Mouse (Mus musculus): Measurements from ENCODE around the gene Kif1c. TPM values are rescaled to one million over a fixed set of nuclear protein-coding genes. Genes with fewer than 3 reads are reported as not detected.
A peak's percentile ranks its signal among the peaks of the same experiment; 100 is the strongest.

The Kif1c gene
- polyA plus RNA-seq, 1 experiment from 2014 or later: 4.2 TPM

DNA sequence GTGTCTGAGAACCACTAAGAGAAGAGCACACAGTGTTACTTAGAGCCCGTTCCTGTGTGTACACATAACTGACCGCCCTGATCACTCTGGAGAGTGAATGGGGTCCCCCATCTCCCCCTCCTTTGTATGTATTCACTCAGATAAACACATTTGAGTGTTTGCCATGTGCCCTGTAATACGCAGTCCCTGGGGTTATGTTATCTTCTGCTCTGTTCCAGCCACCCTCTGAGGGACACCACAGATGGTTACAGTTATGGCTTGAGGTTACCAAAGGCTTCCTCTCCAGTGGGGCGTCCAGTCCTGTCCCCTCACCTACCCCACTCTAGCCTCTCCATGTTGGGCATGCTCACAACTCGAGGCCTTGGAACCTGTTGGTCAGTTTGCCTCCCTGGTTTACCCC lies 27.0 kb downstream of the Kif1c start:
- no peak overlapping the region for H3K4me2 ChIP-seq
- H3K27ac ChIP-seq: no peak overlapping the region
- no peak overlapping the region for H3K9ac ChIP-seq
- peaks cover 67% of the 10 kb centered on the region for H3K36me3 ChIP-seq
- ATAC-seq (ENCODE audit: insufficient number of reproducible peaks, insufficient read depth, low FRiP score, low TSS enrichment, low read depth): no peak
- no peaks in the 10 kb centered on the region for H3K27me3 ChIP-seq
- H3K4me3 ChIP-seq: no peak overlapping the region
- no peaks in the 10 kb centered on the region for H3K4me1 ChIP-seq
- H3K9me3 ChIP-seq: no peaks in the 10 kb centered on the region
- 87% methylated on average over 5 of the region's 5 CpGs for WGBS

DNA sequence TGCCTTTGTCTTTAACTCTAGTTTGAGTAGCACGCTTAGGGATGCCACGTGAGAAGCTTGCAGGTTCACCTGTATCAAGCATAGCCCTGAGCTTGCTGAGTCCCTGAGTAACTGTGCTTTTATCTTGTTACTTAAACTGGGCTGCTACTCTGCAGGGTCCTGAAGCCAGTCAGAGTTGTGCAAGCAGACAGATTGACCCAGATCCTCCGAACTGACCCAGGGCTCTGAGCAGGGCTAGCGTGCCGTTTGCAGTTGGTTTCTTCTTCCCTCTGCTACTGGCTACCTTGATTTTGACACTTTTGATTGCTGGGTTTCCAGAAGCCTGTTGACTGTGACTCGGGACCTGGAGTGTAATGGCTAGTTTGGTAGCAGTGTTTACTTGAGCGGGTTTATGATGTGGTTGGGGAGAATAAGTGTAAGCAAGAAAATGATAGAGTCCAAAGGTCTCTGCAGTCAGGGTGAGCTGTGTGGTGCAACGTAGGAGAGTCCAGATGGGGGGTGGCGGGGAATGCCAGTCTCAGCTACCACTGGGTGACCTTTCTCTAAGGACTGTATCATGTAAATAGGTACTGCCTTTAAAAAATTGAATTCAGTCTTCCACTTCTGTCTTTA lies 30.2 kb downstream of the Kif1c start:
- no peak overlapping the region for H3K4me2 ChIP-seq
- H3K36me3 ChIP-seq: peaks cover 42% of the 10 kb centered on the region
- no peak overlapping the region for H3K4me3 ChIP-seq
- no peaks in the 10 kb centered on the region for H3K27me3 ChIP-seq
- H3K9me3 ChIP-seq: no peaks in the 10 kb centered on the region
- no peak overlapping the region for H3K9ac ChIP-seq
- no peak for ATAC-seq (ENCODE audit: insufficient number of reproducible peaks, insufficient read depth, low FRiP score, low TSS enrichment, low read depth)
- peaks cover 6% of the 10 kb centered on the region; the same call in 1 of the 2 replicates for H3K4me1 ChIP-seq
- 81% methylated on average over 9 of the region's 9 CpGs for WGBS
- no peak overlapping the region for H3K27ac ChIP-seq

DNA sequence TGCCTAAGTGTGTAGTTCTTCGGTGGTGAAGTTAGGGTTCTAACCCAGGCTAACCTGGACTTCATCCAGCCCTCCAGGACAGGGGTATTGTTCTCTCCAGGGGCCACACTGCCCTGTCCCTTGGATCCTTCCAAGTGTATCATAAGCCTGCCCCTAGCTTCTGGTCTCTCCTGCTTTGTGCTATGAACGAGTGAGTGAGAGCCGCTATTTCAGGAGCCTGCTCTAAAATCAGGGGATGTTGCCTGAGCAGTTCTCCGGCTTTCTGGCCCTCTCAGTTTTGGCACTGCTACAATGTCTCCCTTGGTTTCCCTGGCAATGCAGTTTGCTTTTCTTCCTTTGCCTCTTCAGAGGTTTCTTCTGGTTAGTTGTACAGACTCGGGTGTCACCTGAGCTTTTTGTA lies 30.8 kb downstream of the Kif1c start:
- no peak overlapping the region for H3K9ac ChIP-seq
- WGBS: 74% methylated on average over 5 of the region's 5 CpGs
- H3K27me3 ChIP-seq: no peaks in the 10 kb centered on the region
- H3K9me3 ChIP-seq: no peaks in the 10 kb centered on the region
- no peak for ATAC-seq (ENCODE audit: insufficient number of reproducible peaks, insufficient read depth, low FRiP score, low TSS enrichment, low read depth)
- H3K27ac ChIP-seq: no peak overlapping the region
- H3K36me3 ChIP-seq: peaks cover 35% of the 10 kb centered on the region
- peaks cover 6% of the 10 kb centered on the region; the same call in 1 of the 2 replicates for H3K4me1 ChIP-seq
- H3K4me2 ChIP-seq: no peak overlapping the region
- no peak overlapping the region for H3K4me3 ChIP-seq

DNA sequence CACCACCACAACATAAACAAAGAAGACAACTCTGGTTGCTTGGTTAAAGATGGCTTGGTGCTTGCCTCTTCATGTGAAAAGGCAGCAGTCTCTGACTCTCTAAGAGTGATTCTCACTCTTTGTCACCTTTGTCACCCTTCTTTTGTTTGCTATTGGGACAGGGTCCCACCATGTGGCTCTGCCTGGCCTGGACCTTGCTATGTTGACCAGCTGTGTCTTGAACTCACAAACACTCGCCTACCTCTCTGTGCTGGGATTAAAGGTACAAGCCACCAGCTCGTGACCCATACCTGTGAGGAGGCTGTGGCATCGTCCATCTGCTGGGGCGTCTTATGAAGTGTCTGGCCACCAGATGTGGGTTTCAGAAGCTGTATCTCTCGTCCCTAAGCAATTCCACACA lies 32.9 kb downstream of the Kif1c start:
- ATAC-seq (ENCODE audit: insufficient number of reproducible peaks, insufficient read depth, low FRiP score, low TSS enrichment, low read depth): no peak
- no peak overlapping the region for H3K4me3 ChIP-seq
- H3K27ac ChIP-seq: no peak overlapping the region
- no peaks in the 10 kb centered on the region for H3K9me3 ChIP-seq
- H3K9ac ChIP-seq: no peak overlapping the region
- H3K4me2 ChIP-seq: no peak overlapping the region
- WGBS: 50% methylated on average over 5 of the region's 5 CpGs
- H3K27me3 ChIP-seq: no peaks in the 10 kb centered on the region
- H3K4me1 ChIP-seq: peaks cover 6% of the 10 kb centered on the region; the same call in 1 of the 2 replicates
- peaks cover 14% of the 10 kb centered on the region for H3K36me3 ChIP-seq

DNA sequence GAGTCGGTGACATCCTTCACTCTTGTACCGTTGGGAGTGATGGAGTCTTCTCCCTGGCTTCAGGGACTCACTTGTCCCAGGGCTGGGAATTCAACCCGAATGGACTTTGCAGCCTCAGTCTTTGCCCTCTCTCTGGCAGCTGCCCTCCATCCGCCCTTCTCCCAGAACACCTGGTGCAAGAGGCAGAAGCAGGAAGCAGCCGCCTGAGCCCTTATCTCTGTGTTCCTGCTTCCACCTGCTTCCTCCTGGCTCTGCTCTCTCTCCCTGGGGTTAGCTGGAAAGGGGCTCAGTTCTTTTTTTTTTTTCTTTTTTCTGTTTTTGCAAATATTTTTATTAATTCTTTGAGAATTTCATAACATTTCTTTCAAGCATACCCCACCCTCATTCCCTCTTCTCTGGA lies 37.4 kb downstream of the Kif1c start:
- Histone ChIP-seq H3K4me2 (no peak overlapping the region), H3K9ac (no peak overlapping the region), H3K27ac (no peak overlapping the region), H3K36me3 (no peaks in the 10 kb centered on the region), H3K27me3 (no peaks in the 10 kb centered on the region), H3K4me1 (peaks cover 6% of the 10 kb centered on the region; the same call in 1 of the 2 replicates), H3K9me3 (no peaks in the 10 kb centered on the region), H3K4me3 (no peak overlapping the region)
- no peak for ATAC-seq (ENCODE audit: insufficient number of reproducible peaks, insufficient read depth, low FRiP score, low TSS enrichment, low read depth)
- WGBS: 64% methylated on average over 5 of the region's 5 CpGs

DNA sequence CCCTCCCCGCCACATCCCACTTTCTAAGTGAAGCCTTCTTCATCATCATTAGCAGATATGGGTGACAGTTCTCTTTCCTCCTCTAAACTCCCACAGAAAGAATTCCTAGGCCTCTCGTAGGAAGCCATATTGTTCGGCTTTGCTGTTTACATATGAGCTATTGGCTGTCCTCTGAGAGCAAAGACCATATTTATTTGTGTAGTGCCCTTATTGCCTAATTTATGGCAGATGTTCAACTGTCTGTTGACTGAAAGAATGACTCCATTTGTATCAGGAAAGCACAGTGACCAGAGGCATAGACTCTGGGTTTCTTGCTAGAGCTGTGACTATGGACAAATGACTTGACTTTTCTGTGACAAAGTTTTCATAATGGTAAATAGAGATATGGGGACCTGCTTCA lies 41.3 kb downstream of the Kif1c start:
- ATAC-seq (ENCODE audit: insufficient number of reproducible peaks, insufficient read depth, low FRiP score, low TSS enrichment, low read depth): no peak
- Histone ChIP-seq H3K9me3 (no peaks in the 10 kb centered on the region), H3K4me2 (no peak overlapping the region), H3K27me3 (no peaks in the 10 kb centered on the region), H3K9ac (no peak overlapping the region), H3K4me3 (no peak overlapping the region), H3K4me1 (no peaks in the 10 kb centered on the region), H3K27ac (no peak overlapping the region), H3K36me3 (no peaks in the 10 kb centered on the region)
- WGBS: 94% methylated on average over 3 of the region's 3 CpGs

DNA sequence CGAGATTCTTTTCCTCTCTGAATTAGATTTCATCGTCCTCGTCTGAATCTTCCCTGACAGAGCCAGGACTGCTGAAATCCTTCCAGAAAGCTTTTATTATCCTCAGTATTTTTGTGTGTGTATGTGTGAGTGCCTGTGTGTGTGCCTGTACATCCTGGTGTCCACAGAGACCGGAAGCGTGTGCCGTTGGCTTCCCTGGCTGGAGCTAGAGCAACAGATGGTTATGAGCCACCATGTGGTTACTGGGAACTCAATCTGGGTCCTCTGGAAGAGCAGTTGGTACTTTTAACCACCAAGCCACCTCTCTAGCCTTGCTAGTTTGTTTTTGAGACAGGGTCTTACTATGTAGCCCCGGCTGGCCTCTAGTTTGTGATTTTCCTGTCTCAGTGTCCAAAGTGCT lies 41.8 kb downstream of the Kif1c start:
- H3K36me3 ChIP-seq: no peaks in the 10 kb centered on the region
- ATAC-seq (ENCODE audit: insufficient number of reproducible peaks, insufficient read depth, low FRiP score, low TSS enrichment, low read depth): no peak
- no peak overlapping the region for H3K4me2 ChIP-seq
- H3K27me3 ChIP-seq: no peaks in the 10 kb centered on the region
- no peaks in the 10 kb centered on the region for H3K9me3 ChIP-seq
- 79% methylated on average over 7 of the region's 7 CpGs for WGBS
- H3K9ac ChIP-seq: no peak overlapping the region
- H3K27ac ChIP-seq: no peak overlapping the region
- H3K4me1 ChIP-seq: no peaks in the 10 kb centered on the region
- H3K4me3 ChIP-seq: no peak overlapping the region

DNA sequence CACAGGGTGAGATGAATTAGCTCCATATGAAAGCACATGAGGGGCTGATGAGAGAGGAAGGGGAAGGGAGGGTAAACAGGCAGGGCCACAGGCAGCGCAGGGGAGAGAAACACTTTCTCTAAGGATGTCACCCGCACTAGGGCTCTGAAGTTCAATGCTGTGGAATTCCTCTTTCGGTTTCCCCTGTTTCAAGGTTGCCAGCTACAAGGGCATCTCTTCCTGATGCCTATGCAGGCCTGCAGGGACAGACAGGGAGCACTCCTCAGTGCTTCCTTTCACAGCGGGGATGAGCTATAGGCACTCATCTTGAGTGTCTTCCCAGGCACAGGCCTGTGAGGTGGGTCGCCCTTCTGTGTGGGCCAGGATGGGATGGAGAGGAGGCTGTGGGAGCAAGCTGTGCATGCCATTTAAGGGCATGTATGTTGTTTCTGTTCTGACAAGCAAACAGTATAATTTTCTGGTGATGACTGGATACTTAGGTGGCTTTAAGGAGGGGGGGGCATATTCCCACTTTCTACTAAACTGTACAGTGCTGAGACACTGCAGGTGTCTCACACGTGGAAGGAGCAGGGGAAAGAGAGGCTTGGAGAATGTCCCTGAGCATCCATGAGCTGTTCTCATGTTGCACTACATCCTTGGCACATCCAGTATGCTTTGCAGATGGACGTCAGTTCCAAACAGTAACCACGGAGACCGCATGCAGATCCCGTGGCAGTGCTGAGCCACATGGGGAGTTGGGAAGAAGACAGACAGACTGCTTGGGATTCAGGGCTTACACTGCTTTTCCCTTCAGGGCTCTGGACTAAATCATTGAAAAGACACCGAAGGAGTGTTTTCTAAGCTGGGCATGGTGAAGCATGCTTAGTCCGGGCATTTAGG lies 42.5 kb downstream of the Kif1c start:
- ATAC-seq (ENCODE audit: insufficient number of reproducible peaks, insufficient read depth, low FRiP score, low TSS enrichment, low read depth): no peak
- Histone ChIP-seq H3K9me3 (no peaks in the 10 kb centered on the region), H3K36me3 (no peaks in the 10 kb centered on the region), H3K9ac (peak overlapping the region; percentile 55), H3K4me3 (no peak overlapping the region), H3K27ac (no peak overlapping the region), H3K4me1 (no peaks in the 10 kb centered on the region), H3K4me2 (no peak overlapping the region), H3K27me3 (no peaks in the 10 kb centered on the region)
- 74% methylated on average over 12 of the region's 12 CpGs for WGBS

DNA sequence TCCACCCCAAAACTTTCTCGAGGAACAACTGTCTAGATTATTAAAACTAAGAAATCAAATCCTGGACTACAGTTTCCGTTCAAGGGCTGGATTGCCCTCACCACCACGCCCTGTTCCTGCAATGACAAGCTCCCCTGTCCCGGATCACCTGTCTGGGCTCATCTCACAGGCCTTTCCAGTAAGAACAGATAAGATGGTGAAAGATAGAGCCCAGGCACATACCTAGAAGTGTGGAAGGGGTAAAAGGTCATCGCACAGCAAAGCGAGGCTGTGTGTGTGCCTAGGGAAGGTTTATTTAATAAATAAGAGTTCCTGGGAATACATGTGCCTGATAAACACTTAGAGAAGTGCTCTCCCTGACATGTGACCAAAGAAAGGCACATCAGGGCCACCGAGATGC lies 45.3 kb downstream of the Kif1c start:
- Histone ChIP-seq H3K9ac (no peak overlapping the region), H3K4me3 (no peak overlapping the region), H3K4me1 (no peaks in the 10 kb centered on the region), H3K36me3 (no peaks in the 10 kb centered on the region), H3K27ac (no peak overlapping the region), H3K9me3 (no peaks in the 10 kb centered on the region), H3K27me3 (no peaks in the 10 kb centered on the region), H3K4me2 (no peak overlapping the region)
- ATAC-seq (ENCODE audit: insufficient number of reproducible peaks, insufficient read depth, low FRiP score, low TSS enrichment, low read depth): no peak
- WGBS: 83% methylated on average over 7 of the region's 7 CpGs

DNA sequence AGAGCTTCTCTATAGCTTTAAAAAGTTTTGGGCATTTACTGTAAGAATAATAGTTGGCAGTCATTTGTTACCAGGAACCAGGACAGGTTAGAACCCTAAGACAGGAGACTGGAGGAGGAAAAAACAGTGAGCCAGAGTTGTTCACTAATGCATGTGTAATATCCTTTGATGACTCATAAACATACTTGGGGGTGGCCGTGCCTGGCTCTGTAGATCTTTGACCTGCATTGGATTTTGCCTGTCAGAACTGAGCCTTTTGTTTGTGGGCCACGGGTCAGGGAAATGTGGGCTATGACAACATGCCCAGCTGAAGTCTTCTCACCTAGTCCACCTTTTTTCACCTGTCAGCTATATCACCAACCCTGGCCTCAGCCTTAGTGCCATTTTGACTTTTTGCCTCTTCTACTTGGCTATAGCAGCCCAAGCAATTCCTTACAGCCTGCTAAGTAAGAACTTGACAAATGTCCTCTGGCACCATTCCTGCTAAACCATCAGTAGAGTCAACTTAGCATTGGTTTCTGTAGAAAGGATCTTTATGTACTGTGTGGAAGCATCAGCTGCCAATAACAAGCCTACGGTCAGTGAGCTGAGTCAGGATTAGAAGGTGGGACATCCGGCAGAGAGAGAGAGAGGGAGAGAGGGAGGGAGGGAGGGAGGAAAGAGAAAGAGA lies 47.7 kb downstream of the Kif1c start:
- Histone ChIP-seq H3K9ac (no peak overlapping the region), H3K4me3 (no peak overlapping the region), H3K36me3 (no peaks in the 10 kb centered on the region), H3K9me3 (no peaks in the 10 kb centered on the region), H3K4me2 (no peak overlapping the region), H3K27me3 (no peaks in the 10 kb centered on the region), H3K27ac (no peak overlapping the region), H3K4me1 (no peaks in the 10 kb centered on the region)
- WGBS: 90% methylated on average over 4 of the region's 4 CpGs
- no peak for ATAC-seq (ENCODE audit: insufficient number of reproducible peaks, insufficient read depth, low FRiP score, low TSS enrichment, low read depth)

DNA sequence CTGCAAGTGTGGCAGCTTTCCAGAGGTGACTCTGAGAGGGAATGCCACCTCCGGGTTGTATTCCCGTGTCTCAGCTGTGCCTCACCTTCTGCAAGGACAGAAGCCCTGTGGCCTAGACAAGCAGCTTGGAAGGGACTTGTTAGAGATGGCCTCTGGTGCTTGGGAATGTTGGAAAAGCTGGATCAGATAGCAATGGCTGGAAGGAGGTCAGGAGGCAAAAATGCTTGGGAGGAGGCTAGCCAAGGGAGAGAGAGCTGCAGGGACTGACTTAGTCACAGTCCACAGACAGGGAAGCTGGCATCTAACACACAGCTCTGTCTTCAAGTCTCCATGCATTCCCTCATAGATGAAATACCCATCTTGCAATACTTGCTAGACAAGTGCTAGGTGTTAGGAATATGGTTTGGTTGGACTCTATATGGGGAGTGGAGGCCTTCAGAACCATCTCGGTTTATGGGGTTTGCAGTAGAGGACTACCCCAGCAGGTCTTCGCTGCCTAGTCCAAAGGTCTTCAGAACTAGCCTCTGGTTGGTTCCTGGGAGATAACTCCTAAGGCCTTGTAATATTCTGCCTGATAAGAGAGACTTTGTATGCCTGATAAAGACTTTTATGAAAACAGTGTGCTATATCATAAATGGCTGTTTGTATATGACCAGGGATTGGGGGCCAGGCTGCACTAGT lies 52.1 kb downstream of the Kif1c start:
- Histone ChIP-seq H3K4me1 (no peaks in the 10 kb centered on the region), H3K27me3 (no peaks in the 10 kb centered on the region), H3K36me3 (no peaks in the 10 kb centered on the region), H3K27ac (no peak overlapping the region), H3K4me2 (no peak overlapping the region), H3K4me3 (no peak overlapping the region), H3K9me3 (no peaks in the 10 kb centered on the region), H3K9ac (no peak overlapping the region)
- ATAC-seq (ENCODE audit: insufficient number of reproducible peaks, insufficient read depth, low FRiP score, low TSS enrichment, low read depth): no peak
- 83% methylated on average over 4 of the region's 4 CpGs for WGBS
